Mouse (Mus musculus) right cerebral cortex, postnatal 14 days (tissue): ENCODE data around the gene Gm5767.

ENCODE experiments used
- DNase-seq: peaks from one replicate; pipeline ENCODE4 v3.0.0; 2022

The Gm5767 gene

DNA sequence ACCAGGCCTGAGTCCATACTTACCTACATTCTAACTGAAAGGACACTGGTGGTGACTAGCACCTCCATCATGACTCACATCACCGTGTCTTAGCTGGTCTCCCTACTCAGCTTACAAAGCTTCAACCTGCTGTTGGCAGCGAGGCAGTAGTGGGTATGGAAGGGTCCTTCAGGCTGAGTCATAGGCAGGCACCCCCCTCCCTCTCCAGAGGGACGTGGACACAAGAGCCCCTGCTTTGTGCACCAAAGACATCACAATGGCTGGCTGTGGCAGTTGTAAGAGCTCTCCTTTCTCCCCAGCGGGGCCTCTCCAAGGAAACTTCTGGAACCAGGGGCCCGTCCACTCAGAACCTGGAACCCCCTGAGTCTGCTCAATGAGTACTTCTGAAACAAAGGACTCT, at the start of gene Gm5767:
Gm5767 (plus strand) TSS at position 301 of the 400 bp plus-strand sequence.
- no peak for DNase-seq

DNA sequence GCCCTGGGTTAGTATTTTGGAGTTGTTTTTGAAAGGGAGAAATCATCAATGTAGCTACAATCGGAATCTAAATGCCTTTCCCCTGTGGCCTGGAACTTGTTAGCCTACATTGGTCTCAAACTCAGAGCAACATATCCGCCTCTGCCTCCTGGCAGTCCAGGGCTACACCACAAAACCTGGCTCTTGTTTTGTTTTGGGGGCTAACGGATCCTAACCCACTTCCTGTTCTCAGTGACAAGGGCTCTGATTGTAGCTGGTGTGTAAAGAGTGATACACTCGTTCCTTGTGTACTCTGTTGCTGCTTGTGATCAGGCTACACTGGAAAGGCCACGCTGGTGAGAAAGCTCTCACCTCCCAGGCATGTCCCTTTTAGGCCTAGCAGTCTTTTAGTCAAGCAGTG, 49.1 kb upstream of the Gm5767 start:
- DNase-seq: no peak

DNA sequence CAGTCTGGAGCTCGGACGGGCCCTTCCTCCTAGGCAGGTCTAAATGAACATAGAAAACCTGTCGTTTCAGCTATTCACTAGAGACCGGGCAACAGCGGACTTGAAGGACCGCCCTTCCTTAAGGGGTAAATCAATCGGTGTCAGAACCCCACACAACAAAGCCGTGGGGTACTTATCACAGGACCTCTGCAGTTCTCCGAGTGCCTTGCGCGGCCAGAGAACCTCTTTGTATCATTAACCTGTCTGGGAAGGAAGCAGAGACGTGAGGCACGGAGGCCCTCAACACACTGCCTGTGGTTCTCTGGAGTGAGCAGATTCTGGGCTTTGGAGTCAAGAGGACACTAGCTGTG, 43.7 kb upstream of the Gm5767 start:
- no peak for DNase-seq

DNA sequence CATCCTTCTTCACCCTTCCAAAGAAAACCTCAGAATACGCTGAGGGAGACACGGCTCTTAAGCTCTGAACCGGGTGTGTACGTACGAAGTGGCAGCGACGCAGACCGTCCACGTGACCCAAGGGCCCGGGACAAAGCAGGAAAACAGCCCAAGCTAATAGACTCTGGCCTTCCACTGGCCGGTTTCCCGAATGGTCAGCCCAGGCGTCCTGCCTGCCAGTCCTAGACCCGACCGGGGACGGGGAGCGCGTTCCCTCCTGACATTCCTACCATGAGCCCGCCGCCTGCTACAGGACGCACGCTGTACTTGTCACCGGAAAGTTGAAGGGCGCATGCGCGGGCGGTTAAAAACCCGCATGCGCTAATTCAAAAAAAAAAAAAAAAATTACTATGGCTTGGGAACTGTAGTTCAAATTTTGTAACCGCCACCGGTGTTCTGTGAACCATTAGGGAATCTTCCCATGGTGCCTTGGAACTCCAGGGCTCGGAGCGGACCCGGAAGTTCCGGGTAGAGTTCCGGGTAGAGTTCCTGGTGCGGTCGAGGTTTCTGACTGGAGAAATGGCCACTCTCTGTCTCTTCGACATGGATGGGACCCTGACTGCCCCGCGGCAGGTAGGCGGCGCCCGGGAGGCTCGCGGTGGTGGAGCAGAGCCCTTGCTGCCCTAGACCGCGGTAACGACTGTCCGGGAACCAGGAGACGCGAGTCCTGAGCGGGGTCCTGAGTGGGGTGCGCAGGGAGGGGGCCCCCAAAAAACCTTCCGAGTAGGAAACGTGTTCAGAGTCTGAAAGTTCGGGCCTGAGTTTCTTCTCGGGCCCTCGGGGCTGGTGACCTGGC, 43.1 kb upstream of the Gm5767 start, which contains the start of the genes Pmm2 and Tmem186:
Pmm2 (plus strand) TSS at position 458 of the 835 bp plus-strand sequence.
Tmem186 (minus strand) TSS at position 496 of the 835 bp plus-strand sequence.
- DNase-seq: peak; percentile 85

DNA sequence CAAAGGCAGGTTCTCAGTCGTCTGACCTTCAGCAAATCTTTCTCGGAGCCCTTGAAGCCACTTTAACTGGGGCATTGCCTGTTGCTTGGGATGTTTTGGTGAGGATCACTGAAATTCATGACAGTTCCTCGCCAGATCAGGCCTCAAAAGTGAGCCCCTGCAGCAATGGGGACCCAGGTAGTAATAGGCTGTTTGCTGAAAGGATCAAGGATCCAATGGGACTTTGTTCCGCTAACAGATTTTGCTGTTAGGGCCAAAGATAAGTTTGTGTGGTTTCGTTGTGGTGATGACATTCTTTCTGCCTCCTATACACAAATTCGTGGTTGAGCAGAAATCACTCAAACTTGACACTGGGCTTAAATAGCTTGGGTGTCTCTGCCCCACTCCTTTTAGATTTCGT, 42.4 kb upstream of the Gm5767 start:
- DNase-seq: no peak

DNA sequence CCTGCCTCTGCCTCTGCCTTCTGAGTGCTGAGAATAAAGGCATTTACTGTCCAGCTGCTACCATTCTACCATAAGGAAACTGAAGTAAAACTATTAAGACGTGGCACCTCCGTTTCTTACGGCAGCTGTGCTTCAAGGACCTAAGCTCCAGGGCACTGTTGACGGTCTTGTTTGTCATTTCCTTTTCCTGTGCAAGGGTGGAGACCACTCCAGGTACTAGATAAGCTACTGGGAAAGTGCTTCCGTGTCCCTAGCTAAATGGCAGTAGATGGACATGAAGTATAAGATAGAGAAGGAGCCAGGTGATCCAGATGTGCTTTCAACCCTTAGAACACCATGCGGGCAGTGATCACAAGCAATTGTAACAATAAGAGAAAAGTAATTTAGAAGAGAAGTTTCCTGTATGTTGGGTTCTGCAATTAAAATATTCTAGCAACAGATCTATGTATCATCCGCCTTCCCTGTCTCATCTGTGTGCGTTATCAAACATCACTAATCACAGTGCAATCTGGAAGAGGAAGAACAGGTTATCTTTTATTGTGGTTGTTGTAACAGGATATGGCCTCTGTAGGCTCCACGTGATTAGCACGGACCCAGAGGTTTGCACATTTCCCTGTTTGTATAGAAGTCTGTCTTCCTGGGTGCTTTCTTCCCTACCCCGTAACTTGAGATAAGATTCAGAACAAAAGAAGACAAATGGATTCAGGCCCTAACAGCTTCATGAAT, 40.9 kb upstream of the Gm5767 start:
- DNase-seq: no peak

DNA sequence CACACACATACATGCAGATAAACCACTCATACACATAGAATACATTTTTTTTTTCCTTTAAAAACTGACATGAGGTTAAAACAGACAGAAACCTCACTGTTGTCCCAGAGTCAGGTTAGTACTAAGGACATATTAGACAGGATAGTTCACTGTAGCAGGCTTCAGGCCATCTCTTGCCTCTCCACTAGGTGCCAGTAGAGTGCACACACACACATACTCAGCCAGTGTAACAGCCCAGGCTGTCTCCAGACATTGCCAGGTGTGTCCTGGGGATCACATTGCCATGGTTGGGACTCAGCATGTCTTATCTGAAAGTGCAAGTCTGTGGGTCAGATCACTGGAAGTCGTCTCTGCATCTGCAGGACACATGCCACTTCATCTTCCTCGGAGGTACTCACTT, 36.7 kb upstream of the Gm5767 start:
- DNase-seq: no peak

DNA sequence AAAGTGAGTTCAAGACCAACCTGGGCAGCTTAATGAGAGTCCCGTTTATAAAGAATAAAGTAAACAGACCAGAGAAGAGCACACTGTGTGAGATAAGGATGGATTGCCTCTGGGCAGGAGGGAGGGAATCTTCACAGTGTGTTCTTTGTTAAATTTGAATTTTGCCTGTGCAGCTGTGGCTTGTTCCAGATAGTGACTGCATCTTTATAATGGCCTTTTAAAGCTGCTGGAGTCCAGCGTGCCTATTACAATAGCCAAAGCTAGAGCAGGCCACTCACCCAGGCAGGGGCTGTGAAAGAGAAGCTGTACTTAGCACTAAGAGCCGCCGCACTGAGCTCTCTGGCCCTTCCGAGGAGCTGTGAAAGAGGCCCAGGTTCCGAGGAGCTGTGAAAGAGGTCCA, 35.0 kb upstream of the Gm5767 start:
- DNase-seq: no peak

DNA sequence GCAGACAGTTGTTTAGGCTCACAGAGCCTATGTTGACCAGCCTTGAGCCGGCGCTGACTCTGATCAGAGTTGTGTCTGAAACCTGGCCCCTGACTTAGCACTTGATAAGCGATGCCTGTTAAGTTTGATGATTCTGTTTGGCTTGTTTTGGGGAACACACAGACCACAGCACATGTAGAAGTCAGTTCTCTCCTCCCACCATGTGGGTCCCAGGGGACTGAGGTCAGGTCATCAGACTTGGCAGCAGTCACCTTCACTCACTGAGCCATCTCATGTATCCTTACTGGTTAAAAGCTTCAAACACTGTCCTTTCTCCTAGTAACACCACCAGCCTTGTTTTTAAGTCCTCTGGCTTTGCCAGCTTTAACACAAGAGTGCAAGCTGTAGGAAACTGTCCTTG, 30.6 kb upstream of the Gm5767 start:
- DNase-seq: no peak

DNA sequence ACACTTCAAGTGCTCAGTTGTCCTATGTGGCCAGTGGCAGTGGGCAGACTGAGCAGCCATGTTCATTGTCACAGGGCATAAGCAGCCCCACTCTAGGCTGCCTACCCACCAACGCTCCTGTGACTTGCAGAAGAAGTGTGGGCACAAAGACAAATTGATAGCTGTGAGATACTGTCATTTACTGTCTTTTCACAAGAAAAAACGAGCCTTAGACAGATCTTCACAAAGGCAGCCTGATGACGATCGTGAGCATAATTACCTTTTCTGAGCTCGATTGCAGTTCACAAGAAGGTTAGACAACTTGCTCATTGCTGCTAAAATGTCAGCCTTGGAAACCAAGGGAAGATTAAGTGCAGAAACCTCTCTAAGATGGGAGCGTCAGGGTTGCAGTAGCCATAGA, 25.5 kb upstream of the Gm5767 start:
- no peak for DNase-seq

DNA sequence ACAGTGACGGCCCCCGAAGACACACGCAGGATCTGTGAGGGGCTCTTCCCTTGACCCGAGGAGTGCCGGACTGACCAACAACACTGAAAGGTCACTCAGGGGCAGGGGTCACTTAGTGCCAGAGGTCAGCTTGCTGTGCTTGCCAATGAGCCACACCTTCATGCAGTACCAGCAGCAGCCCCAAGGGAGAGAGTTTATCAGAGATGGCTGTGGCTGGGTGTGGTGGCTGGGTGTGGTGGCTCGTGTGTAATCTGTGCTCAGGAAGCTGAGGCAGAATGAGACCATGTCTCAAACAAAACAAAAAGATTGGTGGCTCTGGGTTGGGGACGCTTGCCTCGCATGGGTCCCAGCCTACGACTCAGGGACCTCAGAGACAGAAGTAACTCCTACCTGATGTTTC, 25.0 kb upstream of the Gm5767 start:
- no peak for DNase-seq

DNA sequence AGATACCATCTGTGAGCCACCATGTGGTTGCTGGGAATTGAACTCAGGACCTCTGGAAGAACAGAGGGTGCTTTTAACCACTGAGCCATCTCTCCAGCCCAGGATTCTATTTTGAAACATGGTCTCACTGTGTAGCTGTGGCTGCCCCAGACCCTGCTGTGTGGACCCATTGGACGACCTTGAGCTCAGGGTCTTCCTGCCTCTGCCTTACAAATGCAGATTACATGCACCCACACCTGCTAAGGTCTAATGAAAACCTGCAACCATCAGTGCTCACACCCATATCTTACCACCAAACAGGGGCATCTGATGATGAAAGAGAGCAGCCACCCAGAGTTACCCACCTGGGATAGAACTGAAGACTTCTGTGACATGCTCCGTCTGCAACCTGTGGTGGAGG, 24.3 kb upstream of the Gm5767 start:
- no peak for DNase-seq

DNA sequence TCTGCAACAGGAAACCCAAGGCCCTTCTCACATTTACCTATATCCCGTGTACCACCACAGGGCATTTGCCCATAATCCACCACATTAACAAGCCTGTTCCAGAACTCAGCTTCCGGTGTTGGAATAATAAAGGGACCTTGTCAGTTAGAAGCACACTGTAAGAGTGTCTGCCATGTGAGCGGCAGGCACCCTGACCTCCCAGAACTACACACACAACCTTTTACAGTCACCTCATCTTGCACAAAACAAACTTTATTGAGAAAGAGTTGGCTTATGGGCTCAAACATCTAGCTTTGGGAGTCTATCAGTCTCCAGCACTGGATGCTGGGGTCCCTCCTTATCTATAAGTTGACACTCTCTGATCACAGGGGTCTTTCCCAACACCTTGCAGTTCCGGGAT, 22.2 kb upstream of the Gm5767 start:
- no peak for DNase-seq

DNA sequence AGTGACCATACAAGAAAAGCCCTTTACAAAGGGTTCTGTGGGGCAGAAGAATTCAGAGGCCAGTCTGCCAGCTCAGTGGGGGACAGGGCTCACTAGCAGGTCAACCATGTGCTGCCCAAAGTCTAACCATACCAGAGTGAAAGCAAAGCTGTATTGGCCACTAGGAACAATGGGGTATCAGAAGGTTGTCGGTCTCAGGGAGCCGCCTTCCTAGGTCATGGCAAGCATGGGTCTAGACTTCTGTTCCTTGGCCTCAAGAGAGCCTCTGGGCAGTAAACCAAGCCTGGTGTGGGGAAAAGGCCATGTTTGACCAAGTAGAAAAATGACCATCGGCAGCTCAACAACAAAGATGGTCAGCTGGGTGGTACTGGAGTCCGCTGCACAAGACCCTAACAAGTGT, 21.8 kb upstream of the Gm5767 start:
- DNase-seq: no peak

DNA sequence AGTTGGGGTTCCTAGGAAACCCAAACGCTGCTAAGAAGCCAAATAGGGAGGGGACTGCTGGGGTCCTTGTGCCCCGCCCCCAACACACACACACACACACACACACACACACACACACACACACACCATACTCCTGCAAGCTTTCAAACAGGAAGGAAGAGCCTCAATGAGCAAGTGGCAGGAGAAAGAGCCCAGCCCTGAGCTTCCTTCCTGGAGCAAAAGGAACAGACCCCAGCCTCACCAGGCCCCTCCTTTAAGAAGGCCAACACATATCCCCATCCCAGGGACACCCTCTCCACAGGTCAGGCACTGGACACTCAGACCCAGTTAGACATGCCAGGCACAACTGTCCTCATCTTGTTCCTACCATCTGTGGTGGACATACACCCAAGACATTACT, 17.5 kb upstream of the Gm5767 start:
- DNase-seq: no peak

DNA sequence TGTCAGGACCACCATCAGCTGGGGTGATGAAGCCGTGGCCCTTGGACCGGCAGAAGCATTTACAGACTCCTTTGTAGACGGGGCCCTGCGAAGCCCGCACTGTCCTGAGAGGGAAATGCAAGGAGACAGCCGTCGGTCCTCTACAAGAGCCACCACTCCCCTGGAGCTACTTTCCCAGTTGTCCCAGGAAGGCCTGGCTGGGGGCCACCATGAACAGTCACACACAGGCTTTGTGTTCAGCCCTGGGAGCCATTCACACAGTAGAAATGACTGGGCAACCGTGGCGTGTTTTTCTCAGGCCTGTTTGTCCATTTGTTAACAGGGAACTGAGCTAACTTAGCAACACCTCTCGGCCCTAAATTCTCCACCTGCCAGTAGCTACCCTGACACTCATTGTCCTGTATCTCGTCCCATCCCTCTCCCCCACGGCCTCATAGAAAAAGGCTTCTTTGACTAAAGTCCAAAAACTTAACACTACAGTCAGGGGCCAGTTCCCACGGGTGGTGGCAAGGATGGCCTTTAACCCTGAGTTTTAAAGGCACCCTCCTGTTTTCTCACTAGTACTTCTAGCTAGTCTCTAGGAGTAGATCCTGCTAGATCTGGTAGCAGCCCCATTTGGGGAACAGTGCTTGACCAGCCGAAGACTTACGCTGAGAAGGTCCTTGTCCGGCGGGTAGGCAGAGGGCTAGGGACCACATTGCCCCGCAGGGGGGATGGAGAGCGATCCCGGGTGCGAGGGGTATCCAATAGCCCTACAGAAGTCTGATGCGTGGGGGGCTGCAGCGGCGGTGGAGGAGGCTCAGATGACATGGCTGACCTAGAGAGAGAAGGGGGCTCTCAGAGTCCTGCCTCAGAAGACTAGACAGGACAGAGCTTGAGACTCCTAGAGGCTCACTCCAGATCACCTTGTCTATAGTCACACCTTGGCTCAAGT, 16.7 kb upstream of the Gm5767 start:
- DNase-seq: peak; percentile 28

DNA sequence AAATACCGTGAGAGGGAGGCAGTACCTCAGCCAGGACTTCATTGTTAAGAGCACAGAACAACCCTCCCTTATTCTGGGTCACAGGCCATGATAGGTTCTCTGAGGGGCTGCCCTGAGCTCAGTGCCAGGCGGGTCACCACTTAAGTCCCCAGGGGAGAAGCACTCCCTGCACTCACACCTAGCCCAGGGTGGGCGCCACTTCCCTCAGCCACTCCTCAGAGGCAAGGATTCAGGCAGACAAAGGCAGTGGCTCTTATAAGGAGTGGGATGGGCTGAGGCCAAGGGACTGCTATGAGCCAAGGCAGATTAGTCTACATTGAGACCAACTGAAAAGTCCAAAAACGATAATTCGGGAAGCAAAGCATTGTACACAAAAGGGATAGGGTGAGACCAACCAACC, 15.2 kb upstream of the Gm5767 start:
- no peak for DNase-seq

DNA sequence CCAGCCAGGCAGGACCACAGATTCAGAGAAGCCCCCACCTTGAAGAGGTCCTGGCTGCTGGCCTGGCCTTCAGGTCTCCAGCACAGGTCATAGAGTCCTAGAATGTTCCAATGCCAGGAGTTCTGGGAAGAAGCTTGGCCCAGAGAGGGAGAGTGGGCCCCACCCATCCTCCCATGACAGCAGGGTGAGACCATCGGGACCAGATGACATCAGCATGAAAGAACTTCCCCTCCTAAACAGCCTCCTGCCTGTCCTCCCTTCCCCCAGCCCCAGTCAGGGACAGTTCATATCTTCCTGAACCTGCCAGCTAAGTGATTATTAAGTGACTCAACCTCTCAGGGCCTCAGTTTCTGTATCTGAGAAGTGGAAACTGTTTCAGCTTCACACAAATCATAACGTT, 14.1 kb upstream of the Gm5767 start:
- DNase-seq: no peak

DNA sequence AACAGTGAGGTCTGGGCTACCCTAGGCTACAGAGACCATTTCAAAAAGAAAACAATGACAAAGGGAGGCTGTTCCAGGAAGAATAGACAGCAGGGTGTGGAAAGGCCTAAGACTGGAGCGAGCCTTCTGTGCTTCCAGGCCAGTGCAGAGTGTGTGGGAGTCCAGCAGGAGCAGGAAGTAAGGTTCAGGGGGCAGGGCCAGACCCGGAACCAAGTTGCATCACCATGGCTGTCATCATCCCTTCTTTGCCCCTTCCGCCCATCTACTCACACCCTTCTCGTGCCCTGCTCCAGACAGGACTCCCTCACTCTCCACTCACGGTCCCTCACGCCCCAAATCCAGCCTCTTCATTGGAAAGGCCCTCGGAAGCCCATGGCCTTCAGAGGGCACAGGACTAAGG, 13.3 kb upstream of the Gm5767 start:
- no peak for DNase-seq

DNA sequence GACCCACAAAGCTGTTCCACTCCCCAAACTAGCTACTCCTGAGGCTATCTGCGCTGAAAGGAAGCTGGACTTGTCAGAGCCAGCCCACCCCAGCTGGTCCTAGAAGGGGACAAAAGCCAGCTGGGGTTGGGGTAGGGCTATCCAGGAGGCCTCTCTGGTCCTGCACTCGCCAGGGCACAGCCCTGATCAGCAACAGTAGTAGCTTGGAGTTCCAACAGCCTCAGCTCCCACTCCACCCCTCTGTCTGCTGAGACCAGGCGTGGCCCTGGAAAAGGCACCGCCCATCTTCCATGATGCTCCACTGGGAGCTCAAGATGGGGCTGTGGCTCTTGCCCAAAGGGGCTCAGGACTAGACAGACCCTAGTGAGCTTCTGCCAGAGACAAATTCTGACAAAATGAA, 12.8 kb upstream of the Gm5767 start:
- no peak for DNase-seq

DNA sequence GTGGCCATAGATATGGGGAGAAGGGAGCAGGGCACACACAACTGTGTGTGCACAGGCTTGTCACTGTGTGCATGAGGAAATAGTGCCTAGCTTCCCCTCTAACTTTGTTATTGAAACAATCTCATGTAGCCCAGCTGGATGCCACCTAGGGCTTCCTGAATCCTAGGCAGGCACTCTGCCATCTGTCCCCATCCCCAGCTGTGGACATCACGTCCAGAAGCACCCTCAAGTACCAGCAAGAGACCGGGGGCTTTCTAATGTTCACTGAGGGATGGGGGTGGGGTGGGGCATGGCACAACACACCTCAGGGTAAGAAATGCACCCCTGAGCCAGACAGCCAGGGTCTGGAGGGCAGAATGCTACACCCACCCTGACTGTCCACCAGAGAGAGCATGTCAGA, 12.2 kb upstream of the Gm5767 start:
- DNase-seq: no peak

DNA sequence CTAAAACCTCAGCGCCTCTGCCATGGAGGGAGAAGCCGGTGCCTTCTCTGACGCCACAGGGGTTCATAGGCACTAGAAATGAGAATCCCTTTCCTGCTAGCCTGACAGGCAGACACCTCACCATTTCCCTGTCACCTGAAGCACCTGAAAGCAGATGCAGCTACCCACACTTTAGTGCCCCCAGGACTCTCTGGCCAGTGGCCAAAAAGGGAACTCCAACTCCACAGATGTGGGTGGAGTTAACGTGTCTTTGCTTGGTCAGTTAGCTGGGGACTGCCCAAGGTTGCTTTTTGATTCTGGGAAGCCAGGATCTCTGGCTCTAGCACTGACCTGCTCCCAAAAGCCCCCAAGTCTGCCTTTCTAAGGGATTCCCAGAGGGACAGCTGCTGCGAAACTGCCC, 11.1 kb upstream of the Gm5767 start:
- DNase-seq: no peak
